Mouse (Mus musculus) R1 (cell line): Measurements from ENCODE around the gene Olfr346.

ENCODE experiments used
- DNase-seq: peaks from one replicate; pipeline ENCODE4 v3.0.0-alpha.2; 2018; ENCODE audit warnings: low read depth, low spot score

Olfr346 gene

DNA sequence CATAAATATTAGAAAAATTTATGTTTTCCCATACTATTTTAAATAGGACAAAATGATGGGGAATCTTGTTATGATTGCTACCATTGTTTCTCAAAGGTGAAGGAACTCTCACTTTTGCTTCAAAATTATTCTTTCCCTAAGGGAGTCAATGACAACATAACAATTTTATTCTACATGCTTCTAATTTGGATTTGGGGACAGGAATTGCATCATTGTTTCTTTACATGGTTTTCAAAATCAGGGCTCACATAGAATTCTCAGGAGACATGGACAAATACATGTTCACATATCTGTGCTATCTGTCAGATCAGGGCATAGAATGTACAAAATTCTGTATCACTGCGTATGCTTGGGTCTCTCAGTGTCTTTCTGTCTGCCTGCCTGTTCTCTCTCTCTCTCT, at the start of gene Olfr346:
TSS of gene Olfr346 (plus strand) at position 301 of the 400 bp plus-strand sequence.
- no peak for DNase-seq

DNA sequence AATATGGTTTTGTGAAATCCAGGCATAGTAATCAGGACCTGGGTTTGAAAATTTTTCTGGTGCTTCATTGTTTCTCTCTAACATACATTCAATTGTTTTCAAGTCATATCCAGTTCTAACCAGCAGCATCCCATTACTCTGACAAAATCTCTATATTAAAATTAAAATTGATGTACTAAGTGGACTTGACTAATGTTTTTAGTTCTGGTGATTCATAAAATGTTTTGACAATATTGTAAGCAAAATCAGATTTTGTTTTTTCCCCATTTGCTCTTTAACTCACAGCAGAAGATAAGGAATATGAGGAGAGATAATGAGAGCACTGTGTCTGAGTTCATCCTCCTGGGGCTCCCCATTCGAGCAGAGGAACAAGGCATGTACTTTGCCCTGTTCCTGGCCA, 45.8 kb upstream of the Olfr346 start, which contains the start of gene Olfr345:
TSS of gene Olfr345 (plus strand) at position 301 of the 400 bp plus-strand sequence.
- no peak for DNase-seq

DNA sequence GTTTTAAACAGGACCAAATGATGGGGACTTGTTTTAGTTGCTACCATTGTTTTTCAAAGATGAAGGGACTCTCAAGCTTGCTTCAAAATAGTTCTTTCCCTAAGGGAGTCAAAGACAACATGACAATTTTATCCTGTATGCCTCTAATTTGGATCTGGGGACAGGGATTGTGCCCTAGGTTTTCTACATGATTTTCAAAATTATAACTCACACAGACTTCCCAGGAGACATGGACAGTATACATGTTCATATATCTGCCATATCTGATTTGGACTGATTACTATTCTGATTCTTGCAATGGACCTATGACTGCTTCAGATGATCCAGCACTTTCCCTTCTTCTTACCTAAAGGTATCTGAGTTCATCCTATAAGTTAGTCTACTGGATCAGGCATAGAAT, 46.0 kb downstream of the Olfr346 start, which contains the start of gene Olfr347:
TSS of gene Olfr347 (plus strand) at position 301 of the 400 bp plus-strand sequence.
- no peak for DNase-seq

DNA sequence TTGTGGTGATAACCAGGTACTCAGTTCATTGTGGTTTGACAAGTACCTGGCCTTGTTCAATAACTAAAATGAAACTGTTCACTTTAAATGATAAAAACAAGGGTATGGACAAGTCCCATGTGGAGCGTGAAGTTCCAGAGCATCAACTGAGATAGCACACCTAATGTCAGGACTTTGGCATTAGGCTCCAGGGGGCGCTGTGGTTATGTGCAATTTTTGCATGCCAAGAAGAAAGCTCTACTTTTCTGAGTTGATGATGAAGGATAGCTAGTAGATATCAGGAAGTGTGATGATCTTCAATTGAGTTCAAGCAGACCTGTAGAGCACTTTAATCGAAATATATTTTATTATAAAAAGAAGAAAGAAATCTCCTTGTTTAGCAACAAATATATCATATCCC, 50.6 kb downstream of the Olfr346 start:
- DNase-seq: peak; percentile 45
